Mouse (Mus musculus) lung, postnatal 36 days (tissue): Measurements from ENCODE around the gene Aagab.

Source experiments
- DNase-seq: peaks from one replicate; pipeline ENCODE4 v3.0.0; 2022; ENCODE audit warnings: mixed read lengths

Gene Aagab

GRCm38 (mm10) chr9:63608006-63608405 is 5.5 kb downstream of the Aagab start:
- no peak for DNase-seq

- no peak for DNase-seq
Observed at GRCm38 (mm10) chr9:63609246-63609645, 6.8 kb downstream of the Aagab start.

GRCm38 (mm10) chr9:63609776-63610175 is 7.3 kb downstream of the Aagab start:
- DNase-seq, result no peak

GRCm38 (mm10) chr9:63610231-63610630 is 7.8 kb downstream of the Aagab start:
- no peak for DNase-seq

- peak; percentile 42 for DNase-seq
Observed at GRCm38 (mm10) chr9:63610841-63611366, 8.4 kb downstream of the Aagab start.

- peak; percentile 28 for DNase-seq
Observed at GRCm38 (mm10) chr9:63611967-63612366, 9.5 kb downstream of the Aagab start.

GRCm38 (mm10) chr9:63612565-63613515 is 10.4 kb downstream of the Aagab start:
- peak; percentile 41 for DNase-seq

GRCm38 (mm10) chr9:63613569-63613968 is 11.1 kb downstream of the Aagab start:
- DNase-seq, result peak; percentile 15

GRCm38 (mm10) chr9:63614018-63614985 is 11.8 kb downstream of the Aagab start:
- DNase-seq, result peak; percentile 43

GRCm38 (mm10) chr9:63617967-63618366 is 15.5 kb downstream of the Aagab start:
- DNase-seq, result no peak

GRCm38 (mm10) chr9:63623895-63624569 is 21.6 kb downstream of the Aagab start:
- DNase-seq, result no peak

GRCm38 (mm10) chr9:63625090-63625756 is 22.8 kb downstream of the Aagab start:
- DNase-seq, result no peak

GRCm38 (mm10) chr9:63632045-63632444 is 29.6 kb downstream of the Aagab start:
- no peak for DNase-seq

- DNase-seq, result peak; percentile 64
Observed at GRCm38 (mm10) chr9:63632924-63633323, 30.5 kb downstream of the Aagab start.

- no peak for DNase-seq
Observed at GRCm38 (mm10) chr9:63633334-63633733, 30.9 kb downstream of the Aagab start.

GRCm38 (mm10) chr9:63636113-63636512 is 33.7 kb downstream of the Aagab start:
- DNase-seq, result no peak

GRCm38 (mm10) chr9:63641983-63642646 is 39.7 kb downstream of the Aagab start:
- no peak for DNase-seq

- no peak for DNase-seq
Observed at GRCm38 (mm10) chr9:63644011-63644410, 41.6 kb downstream of the Aagab start.

- DNase-seq, result no peak
Observed at GRCm38 (mm10) chr9:63645084-63645483, 42.6 kb downstream of the Aagab start.

GRCm38 (mm10) chr9:63647581-63648519 is 45.4 kb downstream of the Aagab start:
- peak; percentile 42 for DNase-seq
